Mouse (Mus musculus): ENCODE results near the gene Cldn10.

DNA sequence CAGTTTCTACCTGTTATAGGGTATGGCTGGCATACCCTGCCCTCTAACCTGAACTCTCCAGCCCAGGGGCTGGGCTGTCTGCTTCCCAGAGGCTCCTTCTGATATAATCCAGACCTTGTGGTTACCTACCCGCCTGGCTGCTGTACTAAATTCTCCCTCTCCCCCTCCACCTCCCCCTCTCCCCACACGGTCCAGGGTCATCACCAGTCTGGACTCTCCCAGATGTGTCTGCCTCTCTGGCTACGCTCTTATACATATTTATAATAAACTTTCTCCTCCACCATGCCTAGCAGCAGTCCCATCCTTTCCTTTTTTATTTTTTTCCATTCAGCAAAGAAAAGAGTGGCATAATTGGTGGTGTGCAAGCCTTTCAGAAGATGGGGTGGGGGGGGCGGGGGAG is 38.0 kb upstream of the Cldn10 start:
- no peak for TF ChIP-seq CTCF (IDR thresholded peaks at IDR 0.05)
- no peak for TF ChIP-seq POLR2A (IDR thresholded peaks at IDR 0.05; ENCODE audit: insufficient read depth, low read depth, low read length)
- no peak for TF ChIP-seq EP300 (IDR thresholded peaks at IDR 0.05; ENCODE audit: insufficient read depth, low read depth, low read length)

Data from heart, adult 2 months (tissue).